Mouse (Mus musculus): ENCODE results near the gene Cnep1r1.

DNA sequence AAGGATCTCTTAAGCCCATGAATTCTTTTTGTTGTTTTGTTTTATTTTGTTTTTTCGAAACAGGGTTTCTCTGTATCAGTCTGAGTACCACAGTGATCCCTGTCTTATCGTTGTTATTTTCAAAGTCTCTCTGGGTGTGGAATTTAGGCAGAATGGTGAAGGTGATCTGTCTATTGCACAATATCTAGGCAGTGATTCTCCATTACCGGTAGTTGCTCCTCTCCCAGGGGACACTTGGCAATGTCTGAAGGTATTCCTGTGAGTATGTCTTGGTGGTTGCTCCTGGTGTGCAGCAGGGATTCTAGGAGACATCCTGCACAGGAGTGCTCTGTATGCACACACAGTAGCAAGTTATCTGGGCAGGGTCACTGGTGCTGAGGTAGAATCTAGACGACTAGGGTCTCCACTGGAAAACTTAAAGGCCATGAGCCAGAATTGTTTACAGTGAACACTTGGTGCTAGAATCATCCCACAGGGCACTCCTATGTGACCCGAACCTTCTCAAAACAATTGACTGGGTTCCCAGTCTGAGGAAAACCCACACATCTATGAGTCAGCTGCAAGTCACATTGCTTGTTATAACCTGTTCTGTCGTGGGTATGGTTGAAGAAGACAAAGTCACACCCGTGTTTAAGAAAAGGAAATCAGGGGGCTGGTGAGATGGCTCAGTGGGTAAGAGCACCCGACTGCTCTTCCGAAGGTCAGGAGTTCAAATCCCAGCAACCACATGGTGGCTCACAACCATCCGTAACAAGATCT, 41.8 kb downstream of the Cnep1r1 start:
- TF ChIP-seq POLR2A (IDR thresholded peaks at IDR 0.05; ENCODE audit: low read depth, low read length) (no peak), CTCF (IDR thresholded peaks at IDR 0.05; ENCODE audit: borderline replicate concordance, insufficient read depth, low read length) (no peak)

Data from embryonic fibroblast, embryonic 13.5 days (primary cell).